Mouse (Mus musculus): ENCODE results near the gene Gsap.

GRCm38 (mm10) chr5:21363343-21363742 lies 177.3 kb downstream of the Gsap start:
- TF ChIP-seq CTCF (IDR thresholded peaks at IDR 0.05), result no peak
- no peak for TF ChIP-seq EP300 (IDR thresholded peaks at IDR 0.05)

All from lung, postnatal 0 days (tissue).